Mouse (Mus musculus): ENCODE results near the gene Adam23.

Gene Adam23

GRCm38 (mm10) chr1:63445656-63446046, at the start of gene Adam23:
TSS of gene Adam23 (plus strand) at chr1:63445891.
- peak; percentile 13 for DNase-seq (ENCODE audit: low spot score)

DNA sequence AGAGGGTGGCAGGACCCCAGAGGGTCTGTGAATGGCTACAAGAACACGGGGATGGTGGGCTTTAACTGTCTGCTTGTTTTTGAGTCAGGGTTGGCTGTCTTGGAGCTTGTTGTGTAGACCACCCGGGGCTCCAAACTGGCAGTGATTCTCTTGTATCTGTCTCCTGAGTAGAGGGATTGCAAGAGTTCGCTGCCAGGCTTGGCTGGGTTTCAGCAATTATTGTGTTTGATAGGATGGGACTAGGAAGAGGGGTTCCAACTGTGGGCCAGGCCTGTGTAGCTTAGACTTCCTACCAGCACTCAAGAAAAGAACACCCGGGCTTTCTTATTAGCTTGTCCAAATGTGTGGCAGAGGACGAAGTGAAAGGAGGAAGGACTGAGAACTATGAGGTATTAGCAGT, 44.6 kb upstream of the Adam23 start:
- DNase-seq (ENCODE audit: low spot score), result no peak

GRCm38 (mm10) chr1:63403601-63404000, 42.1 kb upstream of the Adam23 start:
- peak; percentile 31 for DNase-seq (ENCODE audit: low spot score)

DNA sequence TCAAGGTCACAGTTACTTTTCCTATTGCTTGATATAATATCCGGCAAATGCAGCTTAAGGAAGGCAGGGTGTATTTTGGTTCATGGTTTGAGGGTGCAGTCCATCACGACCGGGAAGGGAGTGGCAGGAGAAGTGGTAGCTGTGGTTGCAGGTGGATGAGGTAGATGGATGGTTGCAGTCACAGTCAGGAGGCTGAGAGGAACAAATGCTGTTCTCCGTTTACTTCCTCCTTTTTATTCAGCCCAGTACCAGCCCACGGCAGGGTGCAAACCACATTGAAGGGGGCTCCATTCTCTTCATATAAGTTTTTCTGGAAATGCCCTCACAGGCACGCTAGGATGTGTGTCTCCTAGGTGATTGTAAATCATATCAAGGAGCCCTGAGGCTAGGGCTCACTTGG, 37.3 kb upstream of the Adam23 start:
- no peak for DNase-seq (ENCODE audit: low spot score)

DNA sequence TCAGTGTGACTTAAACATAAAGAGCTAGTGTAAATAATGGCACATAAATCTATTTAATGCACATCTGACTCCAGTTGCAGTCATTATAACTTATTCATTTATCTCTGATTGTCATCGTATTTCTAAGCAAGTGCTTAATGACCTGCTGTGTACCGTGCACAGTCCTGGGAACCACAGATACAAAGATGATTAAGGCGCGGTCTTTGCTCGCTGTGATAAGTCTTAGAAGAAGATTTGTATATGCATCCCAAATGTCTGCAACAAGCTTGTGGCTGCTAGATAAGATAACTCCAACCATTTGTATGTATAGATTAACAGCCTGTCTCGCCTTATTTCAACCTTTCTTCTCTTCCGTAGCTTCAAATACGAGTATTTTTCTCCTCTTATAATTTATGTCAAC, 27.2 kb upstream of the Adam23 start:
- DNase-seq (ENCODE audit: low spot score), result no peak

DNA sequence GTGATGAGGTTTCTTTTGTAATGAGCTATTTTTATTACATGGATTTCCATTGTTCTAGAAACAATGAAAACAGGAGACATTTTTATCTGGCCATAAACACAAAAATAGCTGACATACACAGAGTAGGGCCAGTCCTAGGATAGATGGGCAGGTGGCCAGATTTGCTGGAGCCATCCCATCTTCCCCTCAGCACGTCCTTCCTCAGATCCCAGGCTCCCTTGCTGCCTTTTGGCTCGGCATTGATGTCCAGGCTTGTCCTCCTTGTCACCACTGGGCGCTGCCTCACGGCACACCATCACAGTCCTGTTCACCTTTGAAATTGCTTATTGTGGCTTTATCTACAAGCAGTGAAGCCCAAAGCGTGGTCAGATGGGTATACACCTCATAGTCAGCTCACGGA, 15.0 kb upstream of the Adam23 start:
- DNase-seq (ENCODE audit: low spot score), result no peak

GRCm38 (mm10) chr1:63431166-63431565, 14.5 kb upstream of the Adam23 start:
- peak; percentile 5 for DNase-seq (ENCODE audit: low spot score)

GRCm38 (mm10) chr1:63431842-63432241, 13.8 kb upstream of the Adam23 start:
- DNase-seq (ENCODE audit: low spot score), result no peak

- DNase-seq (ENCODE audit: low spot score), result no peak
Measured at GRCm38 (mm10) chr1:63434052-63434451, 11.6 kb upstream of the Adam23 start.

DNA sequence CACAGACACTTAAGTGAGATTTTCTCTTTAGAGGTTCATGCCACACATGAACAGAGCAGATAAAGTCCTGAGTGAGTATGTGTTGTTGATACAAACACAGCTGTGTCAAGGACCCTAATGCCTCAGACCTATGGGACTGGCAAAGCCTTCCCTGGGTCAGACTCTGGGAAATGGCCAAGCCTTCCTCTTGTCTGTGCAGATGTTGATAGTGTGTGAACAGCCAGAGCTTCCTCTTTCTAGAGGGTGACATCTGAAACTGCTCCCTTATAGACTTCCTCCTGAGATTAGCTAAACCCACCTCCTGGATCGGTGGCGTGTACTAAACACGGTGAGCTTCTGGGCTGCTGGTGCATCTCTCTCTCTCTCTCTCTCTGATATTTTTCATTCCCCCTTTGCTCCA, 8.2 kb upstream of the Adam23 start:
- DNase-seq (ENCODE audit: low spot score), result no peak

DNA sequence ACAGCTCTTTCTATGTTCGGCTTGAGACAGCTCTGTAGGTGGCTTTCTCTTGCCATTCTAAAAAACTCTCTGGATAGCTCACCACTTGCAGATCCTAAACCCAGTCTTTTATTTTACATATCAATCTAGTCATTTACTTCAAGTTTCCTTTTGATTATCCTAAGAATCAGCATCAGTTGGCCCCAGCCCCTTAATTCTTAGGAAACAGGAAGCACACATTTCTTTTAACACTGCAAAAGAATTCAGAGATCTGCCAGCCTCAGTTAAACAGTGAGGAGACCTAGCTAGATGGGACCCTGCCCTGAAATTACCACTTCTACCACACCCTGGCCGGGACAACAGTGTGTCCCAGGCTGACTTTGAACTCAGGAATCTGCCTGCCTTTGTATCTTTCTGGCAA, 3.5 kb upstream of the Adam23 start:
- DNase-seq (ENCODE audit: low spot score), result no peak

GRCm38 (mm10) chr1:63442616-63443015, 3.1 kb upstream of the Adam23 start:
- no peak for DNase-seq (ENCODE audit: low spot score)

DNA sequence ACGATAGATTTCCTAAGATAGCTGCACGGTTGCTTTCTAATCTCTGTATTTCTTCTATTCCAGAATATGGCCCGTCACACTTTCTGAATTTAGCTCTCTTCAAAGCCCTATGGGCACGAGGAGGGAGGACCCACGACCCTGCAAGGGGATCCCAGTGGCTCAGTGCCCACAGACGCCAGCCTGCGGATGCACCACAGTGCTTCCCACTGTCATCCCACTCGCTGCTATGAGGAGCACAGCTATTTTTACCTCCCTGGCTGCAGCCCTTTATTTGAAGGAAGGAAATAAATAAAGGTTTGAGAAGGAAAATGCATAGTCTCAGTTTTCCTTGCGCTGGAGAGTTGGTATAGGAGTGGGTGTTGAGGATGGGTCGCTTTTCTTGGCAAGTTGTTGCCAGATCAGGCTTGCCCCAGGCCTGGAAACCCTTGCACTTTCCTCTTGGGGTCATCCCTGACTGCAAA, 512 bp upstream of the Adam23 start:
- DNase-seq (ENCODE audit: low spot score), result no peak

DNA sequence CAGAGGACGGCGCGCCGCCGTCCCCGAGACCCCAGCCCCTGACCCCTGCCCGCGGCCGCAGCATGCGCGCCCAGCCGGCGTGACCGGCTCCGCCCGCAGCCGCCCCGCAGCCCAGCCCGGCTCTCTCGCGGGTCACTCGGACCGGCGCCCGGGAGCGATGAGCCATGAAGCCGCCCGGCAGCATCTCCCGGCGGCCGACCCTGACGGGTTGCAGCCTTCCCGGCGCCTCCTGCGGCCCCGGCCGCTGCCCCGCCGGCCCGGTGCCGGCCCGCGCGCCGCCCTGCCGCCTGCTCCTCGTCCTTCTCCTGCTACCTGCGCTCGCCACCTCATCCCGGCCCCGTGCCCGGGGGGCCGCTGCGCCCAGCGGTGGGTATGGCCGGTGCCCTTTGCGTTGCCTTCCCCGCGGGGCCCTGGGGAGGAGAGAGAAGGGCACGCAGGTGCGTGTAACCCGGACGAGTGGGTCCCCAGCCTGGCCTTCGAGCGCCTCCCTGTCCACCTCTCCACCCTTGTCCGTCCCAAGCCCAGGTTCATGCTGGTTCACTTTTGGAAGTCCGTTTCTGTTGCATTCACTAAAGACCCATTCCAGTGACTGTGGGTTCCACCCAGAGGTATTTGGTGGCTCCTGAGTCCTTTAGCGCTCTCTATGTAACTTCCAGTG, 485 bp downstream of the Adam23 start:
- peak; percentile 8 for DNase-seq (ENCODE audit: low spot score)

DNA sequence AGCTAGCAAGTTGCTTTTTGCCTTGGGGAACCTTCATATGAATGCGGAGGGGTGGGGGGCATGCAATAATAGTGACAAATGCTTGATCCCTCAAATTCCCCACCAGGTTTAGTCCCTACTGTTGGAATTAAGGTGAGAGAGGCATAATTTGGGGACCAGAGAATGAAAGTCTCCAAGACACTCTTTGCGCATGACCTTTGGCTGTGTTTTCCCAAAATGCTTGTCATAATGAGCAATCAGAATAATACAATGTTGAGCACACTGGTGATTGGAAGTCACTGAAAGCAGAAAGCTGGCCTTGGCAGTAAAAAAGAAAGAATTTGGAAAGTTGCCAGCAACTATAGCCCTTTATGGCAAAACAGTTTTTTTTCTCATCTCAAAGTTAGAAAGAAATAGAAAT, 1.0 kb downstream of the Adam23 start:
- DNase-seq (ENCODE audit: low spot score), result no peak

DNA sequence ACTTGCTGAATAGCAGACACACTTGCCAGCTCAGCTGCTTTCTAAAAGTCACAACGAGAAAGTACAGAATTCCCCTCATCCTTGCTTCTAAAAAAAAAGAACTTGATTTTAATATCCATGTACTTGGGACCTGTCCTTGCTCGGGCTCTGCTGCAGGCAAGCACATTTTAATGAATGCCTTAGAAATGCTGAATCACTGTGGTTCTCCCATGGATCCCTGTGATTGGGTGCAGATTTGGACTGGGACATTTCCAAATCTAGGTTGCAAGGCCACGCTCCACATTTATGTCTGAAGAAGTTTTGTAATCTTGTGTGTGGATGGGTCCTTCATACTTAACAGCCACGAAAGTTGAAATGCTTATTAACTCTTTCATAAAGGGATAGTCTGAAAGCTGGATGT, 4.4 kb downstream of the Adam23 start:
- no peak for DNase-seq (ENCODE audit: low spot score)

- DNase-seq (ENCODE audit: low spot score), result no peak
Measured at GRCm38 (mm10) chr1:63453332-63453887, 7.7 kb downstream of the Adam23 start.

DNA sequence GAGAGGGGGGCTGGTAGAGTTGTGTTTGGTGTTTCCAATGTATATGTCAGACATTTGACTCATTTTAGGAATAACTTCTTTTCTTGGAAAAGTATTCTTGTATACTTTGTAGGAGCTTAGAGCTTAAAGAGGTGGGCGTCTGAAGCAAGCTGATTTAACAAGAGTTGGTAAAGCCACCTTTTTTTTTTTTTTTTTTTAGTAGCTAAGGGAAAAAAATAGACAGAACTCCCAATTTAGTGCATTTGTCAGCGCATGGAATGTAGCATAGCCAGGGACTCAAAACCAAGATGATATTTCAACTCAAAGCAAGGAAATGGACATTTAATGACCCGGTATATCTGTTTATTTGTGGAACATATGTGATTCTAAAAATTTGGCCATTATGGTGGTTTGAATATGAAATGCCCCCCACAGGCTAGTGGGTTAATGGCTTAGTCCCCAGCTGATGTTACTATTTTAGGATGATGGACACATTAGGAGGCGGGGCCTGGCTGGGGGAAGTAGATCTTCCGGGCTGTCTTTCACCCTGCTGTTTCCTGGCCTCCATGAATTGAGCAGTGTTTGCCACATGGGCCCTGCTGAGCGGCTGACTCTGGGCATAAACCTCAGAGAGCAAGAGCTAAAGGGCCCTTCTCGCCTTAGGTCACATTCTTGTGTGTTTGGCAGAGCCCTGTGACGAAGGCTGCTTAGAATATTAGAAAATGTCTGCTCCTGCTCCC, 12.3 kb downstream of the Adam23 start:
- no peak for DNase-seq (ENCODE audit: low spot score)

GRCm38 (mm10) chr1:63459151-63459550, 13.5 kb downstream of the Adam23 start:
- no peak for DNase-seq (ENCODE audit: low spot score)

GRCm38 (mm10) chr1:63459926-63460325, 14.2 kb downstream of the Adam23 start:
- no peak for DNase-seq (ENCODE audit: low spot score)

- DNase-seq (ENCODE audit: low spot score), result no peak
Measured at GRCm38 (mm10) chr1:63464441-63464840, 18.8 kb downstream of the Adam23 start.

DNA sequence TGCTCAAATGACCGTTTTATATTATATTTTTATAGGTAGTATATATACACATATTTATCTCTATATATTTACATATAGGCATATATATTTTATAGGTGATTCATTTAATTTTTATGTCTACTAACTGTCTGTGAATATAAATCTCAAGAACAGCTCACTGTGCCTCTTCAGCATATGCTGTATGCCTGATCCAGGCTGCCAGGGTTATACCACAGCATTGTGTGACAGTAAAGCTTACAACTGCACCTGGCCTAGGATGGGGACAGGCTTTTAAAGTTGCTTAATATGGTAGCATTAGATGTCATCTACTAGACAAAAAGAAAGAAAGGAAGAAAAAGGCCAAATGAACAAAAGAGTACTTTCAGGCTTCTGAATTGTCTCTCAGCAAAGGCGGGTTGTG, 27.6 kb downstream of the Adam23 start:
- DNase-seq (ENCODE audit: low spot score), result no peak

DNA sequence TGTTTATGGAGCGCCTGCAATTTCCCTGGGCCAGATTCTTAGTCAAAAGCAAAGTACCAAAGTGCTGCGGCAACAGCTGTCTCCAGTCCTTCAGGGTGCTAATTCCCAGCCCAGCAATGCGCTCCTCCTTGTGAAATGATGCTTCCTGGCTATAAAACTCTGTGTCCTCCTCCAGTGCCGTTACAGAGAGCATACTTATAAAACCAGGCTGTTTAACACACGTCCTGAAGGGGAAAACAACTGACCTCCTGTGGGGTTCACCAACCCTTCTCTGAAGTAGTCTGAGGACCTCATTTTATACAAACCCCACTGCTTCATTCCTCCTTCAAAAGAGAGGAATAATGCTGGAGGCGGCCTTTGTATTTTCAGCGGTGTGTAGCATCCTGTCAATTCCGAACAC, 28.0 kb downstream of the Adam23 start:
- DNase-seq (ENCODE audit: low spot score), result no peak

DNA sequence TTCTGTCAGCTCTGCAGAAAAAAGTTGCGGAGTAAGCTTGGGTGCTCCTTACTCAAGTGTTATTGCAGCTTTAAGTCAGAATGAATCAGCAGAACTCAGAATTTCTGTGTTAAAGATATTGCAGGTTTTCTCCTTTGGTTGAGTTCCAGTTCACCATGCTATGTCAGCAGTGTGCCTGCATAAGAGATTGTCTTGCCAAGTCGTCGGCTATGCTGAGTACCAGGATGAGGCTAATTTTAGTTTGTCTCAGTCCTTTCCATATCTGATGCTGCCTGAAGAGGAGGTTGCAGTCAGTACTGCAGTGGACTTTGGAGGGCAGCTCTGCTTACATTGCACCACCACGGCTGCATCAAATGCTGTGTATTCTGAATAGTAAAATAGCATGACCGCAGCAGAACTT, 33.3 kb downstream of the Adam23 start:
- DNase-seq (ENCODE audit: low spot score), result no peak

Data from urinary bladder, postnatal 14 days (tissue).